20 mouse cellular contexts compared by ENCODE assay signal in genomic region chr2:144381293-144381692, GRCm38 (mm10). TPM values are rescaled to one million over a fixed set of nuclear protein-coding genes. Genes with fewer than 3 reads are reported as not detected.
DNase-seq lines count a peak whose midpoint lies in the region; ATAC-seq lines count a peak whose summit lies in the region.
"Had no signal": no experiment of that assay in that cellular context is flagged by ENCODE, and none has a peak within 500 bp of the region (broad histone marks: within the 10 kb centered on the region; RNA-seq: fewer than 3 reads in every experiment).

No protein-coding gene starts in this region.

- intact Hi-C loops in gastrocnemius, postnatal 14 days (cut with DNase I; ENCODE audit: low total_unique reads) = no loop called here

- no peak for DNase-seq in heart, adult 9 months (ENCODE audit: low spot score in 2 of 2)
- DNase-seq in right cerebral cortex, adult 18-20 months = peak; percentile 24
- no peak for DNase-seq in right cerebral cortex, adult 2 months (ENCODE audit: low spot score in 2 of 2)
- peak; percentile 59 to 61 for DNase-seq in cerebellum, postnatal 36 days
- no peak for DNase-seq in layer of hippocampus, adult 9-11 months
- no peak for DNase-seq in kidney, adult 8-10 months
- no peak for DNase-seq in gastrocnemius, postnatal 14 days
- DNase-seq: gastrocnemius, postnatal 25 days; kidney, postnatal 4 days; retina, postnatal 1 day; spleen, adult 18-20 months had no signal

- peaks cover 98% of the 10 kb centered on the region for H3K36me3 ChIP-seq in heart, embryonic 13.5 days

- H3K27me3 ChIP-seq in heart, embryonic 13.5 days (replicated peaks) = no peaks in the 10 kb centered on the region
- H3K27me3 ChIP-seq: hindbrain, embryonic 12.5 days; liver, embryonic 12.5 days had no signal

- 0 out of 2 replicates have a peak overlapping the region, but pooled peaks have one; percentile 2 for H3K27ac ChIP-seq in heart, embryonic 13.5 days (replicated peaks)
- H3K27ac ChIP-seq: hindbrain, embryonic 12.5 days; limb, embryonic 10.5 days; liver, embryonic 12.5 days had no signal

- H3K4me1 ChIP-seq in heart, embryonic 13.5 days = peaks cover 17% of the 10 kb centered on the region; the same call in 1 of the 2 replicates
- H3K4me1 ChIP-seq: hindbrain, embryonic 12.5 days; limb, embryonic 10.5 days had no signal

- H3K4me2 ChIP-seq in heart, embryonic 13.5 days = no peak overlapping the region
- H3K4me2 ChIP-seq: hindbrain, embryonic 12.5 days; liver, embryonic 12.5 days had no signal

- no peak for ATAC-seq in heart, embryonic 13.5 days (ENCODE audit: extremely low read depth, insufficient number of reproducible peaks, low FRiP score, low TSS enrichment)
- ATAC-seq: forebrain, embryonic 16.5 days; liver, embryonic 12.5 days had no signal

- no peak overlapping the region for H3K4me3 ChIP-seq in heart, embryonic 13.5 days
- H3K4me3 ChIP-seq: hindbrain, embryonic 12.5 days; limb, embryonic 10.5 days; liver, embryonic 12.5 days had no signal

- H3K9ac ChIP-seq in heart, embryonic 13.5 days = no peak overlapping the region
- H3K9ac ChIP-seq: hindbrain, embryonic 12.5 days; liver, embryonic 12.5 days had no signal

- 79% methylated on average over 3 of the region's 3 CpGs for WGBS in heart, embryonic 13.5 days

- H3K9me3 ChIP-seq in heart, embryonic 13.5 days = no peaks in the 10 kb centered on the region
- H3K9me3 ChIP-seq: hindbrain, embryonic 12.5 days; limb, embryonic 10.5 days; liver, embryonic 12.5 days had no signal

RNA-seq across cellular contexts. Expression of gene Pet117, which starts 12.5 kb away (rescaled TPM):
- 0.90 and 1.3 TPM in 2 replicates for polyA plus RNA-seq in heart, embryonic 13.5 days (2015; fragmentation: Nextera tagmentation; extraction: Ambion mirVana)
- total RNA-seq in gastrocnemius, postnatal 14 days (2021) = 1 to 10 TPM; 5.7 to 6.5 TPM
- polyA plus RNA-seq: liver, embryonic 12.5 days; neural tube, embryonic 14.5 days; testis, adult 2 months had no signal

RNA-seq across cellular contexts. Expression of gene Kat14, which starts 12.5 kb away (rescaled TPM):
- 24.7 and 27.9 TPM in 2 replicates for polyA plus RNA-seq in heart, embryonic 13.5 days (2015; fragmentation: Nextera tagmentation; extraction: Ambion mirVana)
- 10 to 100 TPM; 15.4 to 18.8 TPM for total RNA-seq in gastrocnemius, postnatal 14 days (2021)

RNA-seq across cellular contexts. Expression of gene Ovol2, which starts 49.3 kb away (rescaled TPM):
- 0.13 and 0.24 TPM in 2 replicates for polyA plus RNA-seq in heart, embryonic 13.5 days (2015; fragmentation: Nextera tagmentation; extraction: Ambion mirVana)
- not detected for total RNA-seq in gastrocnemius, postnatal 14 days (2021)
- total RNA-seq: adrenal gland, adult 18-20 months; gastrocnemius, postnatal 25 days had no signal
- polyA plus RNA-seq: C2C12; forebrain, embryonic 16.5 days; liver, embryonic 12.5 days; neural tube, embryonic 14.5 days had no signal

Comparison
In these comparisons a context has a peak if more than half of its experiments do, and no peak if none do; other contexts are left out.
1. DNase-seq: peak in right cerebral cortex, adult 18-20 months (single experiment) and cerebellum, postnatal 36 days (2 of 2); none in heart, adult 9 months (0 of 2), right cerebral cortex, adult 2 months (0 of 2), layer of hippocampus, adult 9-11 months (single experiment), kidney, adult 8-10 months (0 of 2) and gastrocnemius, postnatal 14 days (single experiment).